Mouse (Mus musculus): ENCODE results near the gene Tcl1. TPM values are rescaled to one million over a fixed set of nuclear protein-coding genes. Genes with fewer than 3 reads are reported as not detected.
"Not testable (repeated sequence)": the region's sequence is repeated elsewhere in the genome, so short reads cannot be mapped to it uniquely, and the experiment has no call there.

Tcl1 gene
- total RNA-seq (2022) = not detected

DNA sequence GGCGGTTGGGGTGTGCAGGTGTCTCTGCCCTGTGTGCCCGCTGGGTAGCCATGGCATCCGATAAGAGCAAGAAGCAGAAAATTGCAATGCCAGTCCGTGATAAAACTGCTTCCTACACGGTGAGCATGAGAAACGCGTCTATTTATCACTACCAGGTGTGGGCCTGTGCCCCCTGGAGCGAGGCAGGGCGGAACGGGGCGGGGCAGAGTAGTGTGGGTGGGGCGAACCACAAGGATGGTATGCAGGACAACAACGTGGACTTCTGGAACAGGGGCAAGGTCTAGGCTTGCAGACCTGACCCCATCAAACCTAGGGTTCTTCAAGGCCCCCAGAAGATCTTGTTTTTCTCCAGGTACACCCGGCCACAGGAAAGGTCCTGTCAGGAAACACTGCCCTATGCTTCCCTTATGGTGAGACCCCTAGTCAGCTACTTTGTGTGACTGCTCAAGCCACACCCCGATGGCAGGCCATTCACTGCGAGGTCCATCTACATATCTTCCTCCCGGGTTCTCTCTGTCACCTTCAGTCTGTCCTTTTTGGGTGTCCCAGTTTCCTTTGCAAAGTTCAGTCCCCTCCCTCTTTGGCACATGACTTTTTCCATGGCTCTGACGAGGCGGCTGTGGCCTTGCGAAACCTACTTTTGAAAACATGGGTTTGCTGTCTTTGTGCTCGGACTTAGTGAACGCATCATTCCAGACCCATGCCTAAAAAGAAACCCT is at the start of gene Tcl1:
Gene Tcl1 (minus strand): TSS at position 193 of the 719 bp plus-strand sequence.
- DNase-seq (ENCODE audit: low spot score in 2 of 2) = no peak

DNA sequence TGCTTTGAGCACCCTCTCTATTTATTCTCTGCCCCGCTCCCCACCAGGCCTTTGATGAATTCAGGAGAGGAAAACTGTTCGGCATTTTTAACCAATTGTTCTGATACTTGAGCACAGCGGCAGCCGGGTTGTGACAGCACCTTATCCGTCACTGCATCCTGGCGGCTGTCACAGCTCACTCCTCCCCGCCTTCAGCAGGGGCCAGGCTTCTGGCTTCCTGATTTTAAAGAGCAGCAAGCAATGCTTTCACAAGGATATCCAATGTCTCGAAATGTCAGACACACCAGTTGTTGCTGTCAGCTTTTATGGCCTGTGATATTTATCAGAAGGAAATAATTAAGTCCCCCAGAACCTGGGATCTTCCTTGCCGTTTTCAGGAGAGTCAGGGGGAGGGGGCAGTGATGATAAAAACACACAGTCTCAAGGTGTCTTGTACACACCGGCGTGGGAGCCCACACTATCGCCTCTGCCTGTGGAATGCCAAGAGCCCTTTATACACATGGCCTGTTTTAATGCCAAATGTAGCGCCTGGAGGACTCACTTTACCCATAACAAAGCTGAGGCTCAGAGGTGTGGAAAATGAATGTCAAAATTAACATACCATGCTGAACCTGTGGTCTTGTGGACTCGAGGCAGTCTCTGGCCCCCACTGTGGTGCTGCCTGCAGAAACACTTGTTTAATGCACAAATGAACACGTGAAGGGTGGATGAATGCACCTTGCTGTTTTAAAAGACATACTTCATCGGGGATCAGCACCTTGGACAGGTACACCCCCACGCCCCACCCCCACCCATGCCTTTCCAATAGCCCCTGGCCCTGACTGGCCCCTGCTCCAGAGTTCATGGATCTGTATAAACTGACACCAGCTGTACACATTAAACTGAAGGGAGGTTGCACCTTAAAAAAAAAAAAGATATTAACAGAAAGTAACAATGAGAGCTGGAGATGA is 48.7 kb upstream of the Tcl1 start:
- DNase-seq (ENCODE audit: low spot score in 2 of 2) = no peak

- DNase-seq (ENCODE audit: low spot score in 2 of 2) = no peak
Measured at GRCm38 (mm10) chr12:105267076-105267475, 44.5 kb upstream of the Tcl1 start.

GRCm38 (mm10) chr12:105266096-105266495 is 43.5 kb upstream of the Tcl1 start:
- no peak for DNase-seq (ENCODE audit: low spot score in 2 of 2)

DNA sequence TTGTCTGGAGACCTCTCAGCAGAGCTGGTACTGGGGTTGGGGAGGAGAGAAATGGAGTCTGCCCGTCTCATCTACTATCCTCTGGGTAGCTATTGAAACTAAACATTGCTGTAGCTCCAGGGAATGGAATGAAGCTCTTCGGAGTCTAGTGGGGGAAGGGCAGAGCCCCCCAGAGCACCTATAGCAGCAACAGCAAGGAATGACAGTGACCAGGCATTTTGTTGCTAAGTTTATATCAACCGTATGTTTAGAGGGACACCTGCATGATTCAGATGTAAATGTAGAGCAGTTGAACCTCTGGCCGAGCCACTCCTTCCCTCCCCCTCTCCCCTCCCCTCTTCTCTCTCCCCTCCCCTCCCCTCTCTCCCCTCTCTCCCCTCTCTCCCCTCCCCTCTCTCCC is 36.6 kb upstream of the Tcl1 start:
- no peak for DNase-seq (ENCODE audit: low spot score in 2 of 2)

DNA sequence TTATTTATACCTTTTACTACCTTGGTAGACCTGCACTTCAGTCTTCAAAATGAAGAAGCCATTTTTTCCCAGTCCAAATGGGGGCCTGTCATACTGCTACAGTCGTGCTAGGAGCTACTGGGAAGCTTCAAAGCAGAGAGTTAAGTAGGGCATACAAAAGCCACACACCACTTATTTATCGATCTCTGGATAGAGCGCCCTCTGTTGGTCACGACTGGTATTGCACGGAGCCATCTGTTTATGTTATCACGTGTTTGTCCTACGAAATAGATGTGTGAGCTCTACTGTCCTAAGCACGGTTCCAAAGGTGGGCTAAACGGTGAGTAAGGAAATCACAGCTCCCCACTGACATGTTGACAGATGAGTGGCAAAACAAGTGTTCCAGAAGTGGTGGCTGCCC is 36.2 kb upstream of the Tcl1 start:
- DNase-seq (ENCODE audit: low spot score in 2 of 2) = no peak

DNA sequence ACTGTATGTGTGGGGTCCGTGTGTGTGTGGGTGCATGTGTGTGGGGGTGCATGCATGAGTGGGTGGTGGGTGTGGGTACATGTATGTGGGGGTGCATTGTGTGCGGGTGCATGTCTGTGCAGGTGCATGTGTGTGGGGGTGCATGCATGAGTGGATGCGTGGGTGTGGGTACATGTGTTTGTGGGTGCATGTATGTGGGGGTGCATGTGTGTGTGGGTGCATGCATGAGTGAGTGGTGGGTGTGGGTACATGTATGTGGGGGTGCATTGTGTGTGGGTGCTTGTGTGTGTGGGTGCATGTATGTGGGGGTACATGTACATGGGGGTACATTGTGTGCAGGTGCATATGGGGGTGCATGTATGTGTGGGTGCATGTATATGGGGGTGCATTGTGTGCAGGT is 31.2 kb upstream of the Tcl1 start:
- DNase-seq (ENCODE audit: low spot score in 2 of 2) = no peak

DNA sequence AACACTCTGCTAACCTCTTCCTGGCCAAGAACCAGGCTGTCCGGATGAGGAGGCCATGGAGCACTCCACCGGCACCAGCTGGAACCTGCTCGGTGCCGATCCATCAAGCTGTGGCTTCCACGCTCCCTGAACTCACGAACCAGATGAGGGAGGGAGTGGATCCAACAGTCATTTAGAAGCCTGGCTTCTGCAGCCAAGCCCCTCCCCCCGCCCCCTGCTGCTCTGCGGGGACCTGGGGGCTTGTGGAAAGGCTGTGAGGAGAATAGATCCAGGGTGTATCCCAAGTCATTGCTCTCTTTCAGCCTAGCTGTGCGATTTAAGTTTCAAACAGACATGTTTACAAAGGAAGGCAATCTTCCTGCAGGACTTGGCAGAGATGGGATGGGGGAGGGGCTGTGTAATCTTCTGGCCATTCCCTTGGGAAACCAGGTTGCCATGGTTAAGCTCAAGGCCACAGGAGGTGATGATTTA is 26.2 kb upstream of the Tcl1 start:
- no peak for DNase-seq (ENCODE audit: low spot score in 2 of 2)

- DNase-seq (ENCODE audit: low spot score in 2 of 2) = no peak
Measured at GRCm38 (mm10) chr12:105239060-105239459, 16.5 kb upstream of the Tcl1 start.

- no peak for DNase-seq (ENCODE audit: low spot score in 2 of 2)
Measured at GRCm38 (mm10) chr12:105235091-105235490, 12.5 kb upstream of the Tcl1 start.

DNA sequence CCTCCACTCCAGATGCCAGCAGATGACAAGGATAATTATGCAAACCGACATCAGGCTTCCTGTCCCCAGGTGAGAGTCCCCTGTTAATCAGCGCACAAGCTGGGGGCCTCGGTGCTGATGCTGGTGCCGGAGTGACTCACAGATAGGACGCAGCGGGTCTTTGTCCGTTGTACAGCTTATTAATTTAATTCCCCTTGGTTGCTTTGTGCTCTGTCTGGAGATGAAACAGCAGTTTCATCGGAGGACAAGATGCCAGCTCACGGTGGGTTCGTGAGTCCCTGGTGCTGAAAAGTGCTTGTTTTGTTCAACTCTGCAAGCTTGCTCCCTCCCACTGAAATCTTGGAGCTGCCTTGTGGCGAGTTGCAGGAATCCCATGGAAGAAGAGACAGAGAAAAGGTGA is 11.8 kb upstream of the Tcl1 start:
- no peak for DNase-seq (ENCODE audit: low spot score in 2 of 2)

GRCm38 (mm10) chr12:105224621-105225320 is 2.2 kb upstream of the Tcl1 start:
- DNase-seq (ENCODE audit: low spot score in 2 of 2) = no peak

DNA sequence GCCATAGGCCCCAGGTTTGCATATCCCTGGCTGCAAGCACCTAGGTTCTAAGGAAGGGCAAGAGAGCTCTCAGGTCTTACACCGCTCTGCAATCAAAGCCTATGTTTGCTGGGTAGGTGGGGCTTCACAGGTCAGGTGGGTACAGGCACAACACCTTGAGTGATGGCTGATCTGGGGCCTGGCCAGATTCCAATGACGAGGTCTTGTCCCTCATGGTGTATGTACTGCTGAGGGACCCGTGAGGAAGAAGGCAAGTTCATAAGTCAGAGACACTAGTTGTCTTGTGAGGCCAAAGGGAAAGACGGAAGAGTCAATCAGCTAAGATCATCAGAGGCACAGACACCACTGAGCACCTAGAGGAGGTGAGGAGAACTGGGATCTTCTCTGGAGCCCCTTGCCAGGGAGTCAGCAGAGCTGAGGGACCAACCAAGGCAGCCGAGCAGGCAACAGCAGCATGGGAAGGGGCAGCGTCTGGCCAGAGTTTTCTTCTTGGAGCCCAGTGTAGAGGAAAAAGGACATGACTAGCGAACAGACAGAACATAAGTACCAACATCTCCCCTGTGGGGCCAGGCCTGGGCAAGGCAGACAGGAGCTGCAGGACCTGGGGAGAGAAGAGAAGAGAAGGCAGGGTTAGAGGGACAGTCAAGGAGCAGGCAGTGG is 5.4 kb downstream of the Tcl1 start:
- DNase-seq (ENCODE audit: low spot score in 2 of 2) = no peak

DNA sequence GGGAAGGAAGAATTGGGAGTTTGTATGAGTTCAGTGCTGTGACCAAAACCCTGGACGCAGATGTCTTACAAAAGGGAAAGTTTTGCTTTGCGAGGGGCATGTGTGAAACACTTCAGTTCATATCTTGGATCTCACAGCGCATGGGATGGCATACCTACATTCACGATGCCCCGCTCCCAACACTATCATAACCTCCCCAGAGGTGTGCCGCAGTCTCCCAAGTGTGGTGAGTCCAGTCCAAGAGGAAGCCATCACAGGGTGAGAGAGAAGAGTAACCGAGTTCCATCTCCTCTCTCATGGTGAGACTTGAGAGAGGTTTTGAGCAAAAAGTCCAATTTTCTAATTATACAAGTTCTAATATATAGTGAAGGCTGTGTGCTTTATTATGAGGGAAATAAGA is 13.4 kb downstream of the Tcl1 start:
- no peak for DNase-seq (ENCODE audit: low spot score in 2 of 2)

GRCm38 (mm10) chr12:105208441-105208840 is 14.2 kb downstream of the Tcl1 start:
- DNase-seq (ENCODE audit: low spot score in 2 of 2) = no peak

- DNase-seq (ENCODE audit: low spot score in 2 of 2) = no peak
Measured at GRCm38 (mm10) chr12:105207071-105207470, 15.5 kb downstream of the Tcl1 start.

DNA sequence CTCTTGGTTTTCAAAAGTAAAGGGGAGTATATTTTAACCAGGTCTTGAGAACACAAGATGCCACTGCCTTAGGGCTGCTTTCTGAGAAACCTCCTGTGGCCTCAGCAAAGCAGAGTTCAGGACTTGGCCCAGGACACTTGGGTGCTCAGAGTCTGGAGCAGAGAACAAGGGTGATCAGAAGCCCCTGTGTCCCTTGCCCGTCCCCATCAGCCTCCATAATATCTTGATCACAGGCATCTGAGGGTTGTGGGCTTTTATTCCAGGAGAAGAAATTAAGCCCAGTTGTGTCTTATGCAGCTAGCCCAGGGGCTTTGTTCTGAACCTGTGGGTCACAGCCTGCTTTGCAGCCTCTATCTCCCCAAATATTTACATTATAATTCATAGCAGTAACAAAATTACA is 20.9 kb downstream of the Tcl1 start, which contains the start of gene Tcl1b4:
Gene Tcl1b4 (plus strand): TSS at position 301 of the 400 bp plus-strand sequence.
- DNase-seq (ENCODE audit: low spot score in 2 of 2) = not testable (repeated sequence)

DNA sequence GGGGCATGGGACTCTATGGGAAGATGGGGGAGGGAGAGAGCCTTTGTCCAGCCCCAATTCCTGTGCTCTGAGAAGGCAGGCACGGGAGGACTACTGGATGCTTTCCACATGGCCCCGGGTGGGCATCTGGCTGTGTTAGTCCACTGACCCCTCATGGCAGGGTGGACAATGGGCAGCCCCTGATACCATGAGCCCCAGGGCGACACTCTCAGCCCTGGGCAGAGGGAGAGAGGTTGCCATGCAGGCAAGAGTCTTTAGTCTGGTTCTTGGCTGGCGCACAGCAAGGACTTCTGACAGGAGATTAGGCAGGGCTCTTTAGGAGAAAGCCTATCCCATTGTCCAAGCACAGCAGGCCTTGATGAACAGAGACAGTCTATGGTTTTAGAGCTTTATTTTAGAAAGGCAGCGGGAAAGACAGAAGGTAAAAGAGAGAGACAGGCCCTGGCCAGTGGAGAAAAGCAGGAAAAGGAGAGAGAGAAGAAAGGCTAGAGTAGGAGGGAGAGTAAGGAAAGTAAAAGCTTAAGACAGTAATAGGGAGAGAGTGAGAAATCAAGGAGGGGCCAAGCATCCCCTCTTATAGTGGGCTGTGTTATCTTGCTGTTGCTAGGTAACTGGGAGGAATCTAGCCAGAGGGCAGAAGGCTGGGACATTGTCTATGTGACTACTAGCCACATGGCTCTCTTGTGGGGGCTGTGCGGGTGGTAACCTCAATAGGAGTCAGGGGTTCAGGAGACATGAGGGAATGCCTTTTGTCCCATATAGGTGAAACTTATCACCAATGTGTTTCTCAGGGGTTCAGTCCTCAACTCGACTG is 22.7 kb downstream of the Tcl1 start:
- not testable (repeated sequence) for DNase-seq (ENCODE audit: low spot score in 2 of 2)

DNA sequence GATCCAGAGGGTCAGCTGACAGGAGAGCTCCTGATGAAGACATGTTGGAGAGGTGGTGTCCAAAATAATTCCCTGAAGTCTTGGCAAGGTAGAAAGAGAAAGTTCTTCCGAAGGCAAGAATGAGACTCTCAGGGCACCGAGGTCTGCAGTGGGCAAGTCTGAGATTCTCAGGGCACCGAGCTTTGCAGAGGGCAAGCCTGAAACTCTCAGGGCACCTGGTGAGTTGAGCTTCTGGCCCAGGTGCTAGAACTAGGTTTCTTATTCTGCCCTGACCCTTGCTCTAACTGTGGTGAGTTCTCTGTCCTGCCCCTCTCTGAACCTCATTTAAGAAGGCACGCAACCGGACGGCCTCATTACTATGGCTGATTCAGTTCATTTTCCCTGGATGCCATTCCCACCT is 31.9 kb downstream of the Tcl1 start, which contains the start of gene Tcl1b3:
Gene Tcl1b3 (plus strand): TSS at position 301 of the 400 bp plus-strand sequence.
- DNase-seq (ENCODE audit: low spot score in 2 of 2) = not testable (repeated sequence)

- not testable (repeated sequence) for DNase-seq (ENCODE audit: low spot score in 2 of 2)
Measured at GRCm38 (mm10) chr12:105188980-105189379, 33.6 kb downstream of the Tcl1 start.

All from gastrocnemius, adult 8-10 months (tissue).